Mouse (Mus musculus) layer of hippocampus, postnatal 14 days (tissue): ENCODE measurements around the gene Ndufa7. TPM values are rescaled to one million over a fixed set of nuclear protein-coding genes. Genes with fewer than 3 reads are reported as not detected.

Experiments
- DNase-seq, 2 experiments: peaks; one replicate each; pipeline ENCODE4 v3.0.0; 2021 to 2022; ENCODE audit warnings: low spot score in 2 of 2, mixed read lengths in 1 of 2
- long read RNA-seq, 2 experiments: library from polyadenylated mRNA; stranded (forward); transcript quantifications; one replicate each; pipeline ENCODE4 v2.0.0; 2021
- total RNA-seq, 2 experiments: library from RNA; stranded (reverse); gene quantifications; 2 replicates each; pipeline ENCODE4 v1.2.3; 2021

The Ndufa7 gene
- 100 to 1,000 TPM; 209 to 232 TPM for total RNA-seq
- long read RNA-seq, experiment 1, transcript Ndufa7-201 (4 exons, 528 nt), result major isoform, 63 of 72 reads
- long read RNA-seq, experiment 1, partial matches to known transcripts, result 0 of 72 reads
- long read RNA-seq, experiment 1, other reads (novel, unspliced or antisense), result 2 of 72 reads
- long read RNA-seq, experiment 2, transcript Ndufa7-204 (2 exons, 610 nt), result minor isoform, 8 of 224 reads
- long read RNA-seq, experiment 2, transcript Ndufa7-201 (4 exons, 528 nt), result major isoform, 202 of 224 reads
- long read RNA-seq, experiment 2, transcript Ndufa7-202 (3 exons, 438 nt), result minor isoform, 5 of 224 reads
- long read RNA-seq, experiment 2, partial matches to known transcripts, result 2 of 224 reads
- long read RNA-seq, experiment 2, other reads (novel, unspliced or antisense), result 6 of 224 reads

DNA sequence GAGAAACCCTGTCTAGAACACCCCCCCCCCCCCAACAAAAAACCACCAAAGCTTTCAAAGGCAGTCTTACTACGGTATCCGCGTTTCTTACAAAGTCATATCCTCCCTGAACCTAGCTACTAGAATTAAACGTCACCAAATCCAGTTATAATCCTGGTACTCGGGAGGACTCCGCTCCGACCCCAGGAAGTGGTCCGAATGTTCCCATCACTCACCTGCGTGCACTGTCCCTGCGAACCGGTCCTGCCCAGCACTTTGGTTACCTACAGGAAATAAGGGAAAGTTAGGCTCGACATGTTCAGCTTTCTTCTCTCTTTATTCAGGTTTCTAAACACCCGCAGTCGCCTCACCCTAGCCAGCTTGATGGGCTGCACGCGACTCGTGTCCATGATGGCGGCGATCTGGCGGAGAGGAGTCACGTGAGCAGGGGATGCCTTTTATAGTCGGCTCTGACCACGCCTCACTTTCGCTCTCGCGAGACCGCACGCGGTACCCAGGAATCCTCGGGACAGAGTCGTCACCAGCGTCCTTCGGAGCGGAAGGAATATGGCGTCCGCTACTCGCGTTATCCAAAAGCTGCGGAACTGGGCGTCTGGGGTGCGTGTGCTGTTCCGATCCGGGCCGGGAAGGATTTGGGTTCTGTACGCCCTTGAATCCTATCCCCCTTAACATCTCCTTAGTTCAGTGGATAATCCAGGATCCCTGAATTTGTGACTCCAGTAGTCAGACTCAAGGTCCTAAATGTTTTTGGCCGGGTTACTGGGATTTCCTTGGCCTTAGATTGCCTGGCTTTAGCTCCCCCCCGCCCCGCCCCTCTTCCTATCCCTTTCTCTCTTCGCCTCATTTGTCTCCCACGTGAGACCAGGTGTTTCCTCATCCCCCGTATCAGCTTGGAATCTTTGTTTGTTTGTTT is at the start of gene Ndufa7, which contains the start of gene Rps28:
Ndufa7 (plus strand) TSS at position 489 of the 913 bp plus-strand sequence.
Rps28 (minus strand) TSS at position 479 of the 913 bp plus-strand sequence.
- peak; percentile 98 to 99 for DNase-seq

DNA sequence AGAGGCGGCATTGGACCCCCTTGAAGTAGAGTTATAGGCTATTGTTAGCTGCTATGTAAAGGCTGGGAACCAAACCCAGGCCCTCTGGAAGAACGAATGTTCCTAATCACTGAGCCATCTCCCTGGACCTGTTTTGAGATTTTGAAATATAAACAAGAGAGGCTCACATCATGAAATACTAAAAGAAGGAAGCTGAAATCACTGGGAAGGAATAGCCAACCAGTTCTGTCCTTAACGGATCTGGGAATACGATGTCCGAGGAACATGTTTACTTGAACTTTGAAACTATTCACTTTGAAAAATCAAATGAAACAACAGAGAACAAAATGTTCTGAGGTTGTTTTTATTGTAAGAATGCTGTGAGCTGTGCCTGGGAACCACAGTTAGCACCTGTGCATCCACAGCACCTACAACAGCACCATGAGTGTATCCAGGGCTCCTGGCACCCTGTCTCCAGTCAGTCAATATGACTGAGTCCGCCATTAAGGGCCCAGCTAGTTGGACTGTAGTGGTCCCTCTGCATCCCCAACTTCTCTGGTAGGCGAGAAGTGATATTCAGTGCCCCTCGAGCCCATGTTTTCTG is 49.7 kb upstream of the Ndufa7 start:
- no peak for DNase-seq

DNA sequence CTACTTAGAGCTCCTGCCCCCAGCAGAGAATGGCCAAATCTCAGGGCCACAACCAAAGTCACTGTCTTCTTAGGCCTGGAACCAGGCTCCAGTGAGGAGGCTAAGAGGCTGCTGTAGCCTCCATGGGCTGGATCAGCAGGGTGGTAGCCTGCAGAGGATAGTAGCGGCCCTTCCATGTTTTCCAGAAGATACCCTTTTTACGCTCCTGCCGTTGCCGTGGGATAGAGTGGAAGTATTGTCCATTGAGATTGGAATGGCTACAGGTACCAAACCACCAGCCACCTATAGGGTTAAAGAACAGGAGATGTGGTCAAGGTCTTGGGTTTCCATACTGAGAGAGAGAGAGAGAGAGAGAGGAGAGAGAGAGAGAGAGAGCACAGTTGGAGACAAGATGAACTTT is 49.1 kb upstream of the Ndufa7 start:
- no peak for DNase-seq

DNA sequence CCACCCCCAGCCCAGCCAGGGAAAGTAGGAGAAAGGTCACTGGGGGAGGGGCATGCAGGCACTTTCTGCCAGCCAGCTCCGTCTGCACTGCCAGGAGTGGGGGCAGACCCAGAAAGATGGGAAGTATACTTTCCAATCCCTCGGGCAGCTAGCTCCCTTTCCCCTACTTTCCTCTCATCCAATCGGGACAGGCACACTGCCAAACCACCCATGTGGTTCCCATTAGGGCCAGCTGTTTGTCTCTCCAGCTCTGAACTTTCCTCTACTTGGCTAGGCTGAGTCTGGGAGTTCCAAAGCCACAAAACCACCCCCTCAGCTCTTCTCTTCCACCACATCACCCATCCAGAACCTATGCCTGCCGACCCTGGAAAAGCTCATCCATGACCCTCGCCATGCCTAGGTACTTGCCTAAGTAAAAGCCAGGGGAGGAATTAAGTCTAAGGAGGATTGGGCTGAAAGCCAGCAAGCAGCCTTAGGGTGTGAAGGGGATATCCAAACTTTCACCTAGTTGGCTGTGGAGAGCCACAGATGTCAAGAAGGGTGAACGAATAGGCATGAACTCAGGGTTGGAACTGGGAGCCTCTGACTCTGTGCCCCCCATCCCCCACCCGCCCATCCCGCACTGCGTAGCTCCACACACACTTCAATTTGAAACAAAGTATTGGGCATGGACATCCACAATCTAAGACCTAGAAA is 45.0 kb upstream of the Ndufa7 start:
- DNase-seq, result peak; percentile 86 to 94

DNA sequence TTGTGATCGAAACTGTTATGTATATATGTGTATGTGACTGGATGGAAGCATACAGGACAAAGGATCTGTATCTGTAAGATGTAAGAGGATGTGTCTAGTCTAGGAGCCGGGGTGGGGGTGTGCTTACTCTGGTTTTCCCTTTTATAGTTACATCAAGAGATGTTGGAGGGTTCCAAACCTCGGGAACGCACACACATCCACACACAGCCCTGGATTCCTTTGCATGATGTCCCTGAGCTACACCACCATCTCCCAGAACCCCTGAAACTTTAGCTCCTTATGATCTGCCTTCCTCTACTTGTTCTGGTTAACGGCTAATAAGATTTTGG is 44.4 kb upstream of the Ndufa7 start:
- no peak for DNase-seq

DNA sequence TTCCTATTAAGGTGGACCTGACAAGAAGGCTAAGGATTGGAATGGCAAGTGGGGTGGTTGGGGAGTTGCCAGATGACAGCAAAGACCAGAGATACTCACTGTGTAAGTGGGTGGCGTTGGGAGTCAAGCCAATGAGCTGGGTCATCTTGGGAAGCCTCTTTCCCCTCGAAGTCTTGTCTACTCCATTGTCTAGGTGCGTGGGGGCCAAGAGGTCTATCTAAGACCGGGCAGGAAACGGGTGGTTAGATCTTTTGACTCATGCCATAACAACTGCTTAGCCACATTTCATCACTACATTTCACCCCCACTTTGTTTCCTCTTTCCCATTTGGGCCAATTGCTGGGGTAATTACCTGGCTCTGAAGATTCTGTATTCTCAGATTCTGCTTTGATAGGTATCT is 43.9 kb upstream of the Ndufa7 start:
- DNase-seq, result no peak

DNA sequence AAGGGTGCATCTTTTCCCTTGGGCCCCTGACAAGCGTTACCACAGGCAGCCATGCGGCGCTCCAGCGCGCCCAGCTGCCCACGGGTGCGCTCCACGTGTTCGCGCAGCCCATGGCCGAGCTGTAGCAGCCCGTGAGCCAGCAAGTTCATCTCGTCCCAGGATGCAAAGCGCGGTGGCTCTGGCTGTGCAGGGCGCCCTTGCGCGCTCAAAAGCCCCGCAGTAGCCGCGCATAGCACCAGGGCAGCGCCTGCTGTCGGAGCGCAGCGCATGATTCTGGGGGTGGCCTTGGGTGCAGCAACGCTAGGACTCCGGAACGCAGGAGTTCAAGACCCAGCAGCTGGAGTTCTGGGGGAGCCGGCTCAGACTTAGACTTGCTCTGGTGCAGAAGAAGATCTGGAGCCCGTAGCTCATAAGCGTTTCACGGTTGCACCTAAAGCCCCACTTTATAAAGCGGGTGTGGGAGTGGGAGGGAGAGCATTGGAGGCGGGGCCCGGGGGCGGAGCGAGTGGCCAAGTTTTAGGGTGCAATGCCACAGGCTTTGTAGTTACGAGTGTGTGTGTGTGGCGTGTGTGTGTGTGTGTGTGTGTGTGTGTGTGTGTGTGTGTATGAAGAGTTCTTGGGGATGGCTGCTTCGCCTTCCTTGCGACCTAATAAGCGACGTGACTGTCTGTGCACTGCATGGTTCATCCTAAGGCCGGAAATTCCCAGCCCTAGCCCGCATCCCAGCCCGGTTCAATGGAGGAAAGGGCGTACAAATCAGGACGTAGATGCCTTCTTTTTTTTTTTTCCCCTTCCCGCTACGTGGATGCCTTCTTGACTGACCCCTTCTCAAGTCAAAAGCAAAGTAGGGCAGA is 43.0 kb upstream of the Ndufa7 start, which contains the start of gene Angptl4:
Angptl4 (minus strand) TSS at position 707 of the 854 bp plus-strand sequence.
- peak; percentile 43 to 49 for DNase-seq

DNA sequence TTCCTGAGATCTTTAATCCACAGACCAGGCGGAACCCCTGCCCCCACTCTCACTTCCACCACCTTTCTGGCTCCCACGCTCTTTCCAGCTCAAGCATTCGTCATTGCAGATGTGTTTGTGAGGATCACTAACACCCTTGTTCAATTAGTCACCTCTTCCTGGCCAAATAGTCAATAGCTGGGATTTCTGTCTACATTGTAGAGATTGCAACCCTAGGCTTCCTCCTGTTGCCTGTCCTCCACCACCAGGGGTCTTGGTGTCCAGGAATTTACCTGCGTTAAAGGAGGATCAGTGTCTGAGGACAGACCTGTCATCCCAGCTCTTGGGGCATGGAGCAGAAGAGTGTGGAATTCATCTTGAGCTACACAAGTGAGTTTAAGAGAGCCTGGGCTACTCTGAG is 42.3 kb upstream of the Ndufa7 start:
- DNase-seq, result no peak

DNA sequence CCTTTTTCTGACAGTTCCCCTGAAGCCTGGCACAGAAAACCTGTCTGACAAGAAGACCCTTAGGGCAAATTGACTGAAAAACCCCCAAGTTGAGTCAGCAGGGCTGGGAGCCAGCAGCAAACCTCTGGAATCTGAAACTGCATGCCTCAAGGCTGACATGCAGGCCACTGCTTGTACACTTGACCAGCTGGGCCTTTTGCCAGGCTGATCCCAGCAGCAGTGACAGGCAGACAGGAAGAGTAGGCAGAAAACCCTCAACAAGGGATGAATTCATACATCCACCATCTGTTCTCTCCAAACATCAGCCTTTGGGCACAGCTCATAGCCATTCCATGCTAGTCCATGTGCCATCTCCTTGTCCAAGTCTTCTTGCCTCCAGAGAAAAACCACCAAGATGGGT is 41.0 kb upstream of the Ndufa7 start:
- no peak for DNase-seq

DNA sequence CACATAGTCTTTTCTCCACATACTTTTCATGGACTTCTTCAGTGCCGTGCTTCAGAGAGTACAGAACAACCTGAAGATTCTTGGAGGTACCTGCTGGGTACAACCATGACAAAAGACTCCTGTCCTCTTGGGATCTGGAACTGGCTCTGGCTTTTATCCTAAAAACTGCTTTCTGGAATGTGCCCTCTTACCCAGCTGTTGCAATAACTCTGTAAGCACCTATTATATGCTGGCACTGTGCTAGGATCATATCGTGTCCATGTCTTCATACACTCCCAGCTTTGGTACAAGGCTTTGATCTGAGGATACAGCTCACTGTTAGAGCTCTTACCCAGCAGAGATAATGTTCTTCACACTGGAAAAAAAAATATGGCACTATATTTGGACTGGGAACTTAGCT is 39.4 kb upstream of the Ndufa7 start:
- no peak for DNase-seq

DNA sequence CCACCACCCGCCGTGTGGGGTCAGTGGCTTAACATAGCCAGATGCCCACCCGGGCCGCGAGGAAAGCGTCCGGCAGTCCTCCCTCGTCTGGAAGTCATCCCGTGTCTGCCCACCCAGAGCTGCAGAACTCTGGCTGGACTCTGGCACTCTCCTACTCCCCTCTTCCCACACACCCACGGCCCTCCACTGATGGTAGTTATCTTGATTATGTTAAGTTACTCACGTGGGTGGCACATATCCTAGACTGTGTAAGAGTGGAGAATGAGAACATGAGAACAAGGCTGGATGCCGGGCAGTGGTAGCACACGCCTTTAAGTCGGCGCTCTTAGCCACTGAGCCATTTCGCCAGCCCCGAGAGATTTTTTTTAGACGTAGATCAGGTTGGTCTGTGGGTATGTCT is 38.0 kb upstream of the Ndufa7 start:
- no peak for DNase-seq

DNA sequence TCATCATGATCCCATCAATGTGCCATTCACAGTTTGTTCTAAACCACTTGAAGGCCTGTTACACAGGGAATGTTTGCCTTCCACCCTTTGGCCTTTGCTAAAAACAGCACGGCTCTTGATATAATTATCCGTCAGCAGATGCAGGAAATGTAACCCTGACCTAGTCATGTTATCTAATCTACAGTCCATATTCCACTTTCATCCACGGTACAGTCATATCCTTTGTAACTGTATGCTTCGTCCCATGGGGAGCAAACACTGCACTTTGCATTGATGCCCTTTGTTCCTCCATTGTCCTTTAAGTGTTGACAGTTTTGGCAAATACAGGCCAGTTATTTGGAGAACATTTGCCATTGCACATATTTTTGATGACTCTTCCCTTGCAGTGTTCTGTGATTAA is 35.6 kb upstream of the Ndufa7 start:
- no peak for DNase-seq

DNA sequence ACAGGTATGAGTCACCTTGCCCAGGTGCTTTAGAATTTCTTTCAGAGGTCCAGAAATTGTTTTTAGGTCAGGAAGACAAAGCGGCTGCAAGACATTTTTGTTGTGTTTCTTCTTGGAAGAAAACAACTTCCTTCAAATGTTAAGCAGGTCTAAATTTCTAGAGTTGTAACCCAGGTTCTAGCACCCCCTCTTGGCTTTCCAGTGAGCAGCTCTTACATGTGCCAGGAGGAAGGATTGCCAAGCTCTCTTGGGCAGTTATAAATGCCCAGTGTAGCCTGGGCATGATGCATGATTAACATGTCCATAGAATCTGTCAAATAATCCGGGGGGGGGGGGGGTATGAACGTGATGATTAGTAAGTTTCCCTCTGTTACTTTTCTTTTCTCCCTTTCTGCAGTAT is 26.1 kb upstream of the Ndufa7 start:
- no peak for DNase-seq

DNA sequence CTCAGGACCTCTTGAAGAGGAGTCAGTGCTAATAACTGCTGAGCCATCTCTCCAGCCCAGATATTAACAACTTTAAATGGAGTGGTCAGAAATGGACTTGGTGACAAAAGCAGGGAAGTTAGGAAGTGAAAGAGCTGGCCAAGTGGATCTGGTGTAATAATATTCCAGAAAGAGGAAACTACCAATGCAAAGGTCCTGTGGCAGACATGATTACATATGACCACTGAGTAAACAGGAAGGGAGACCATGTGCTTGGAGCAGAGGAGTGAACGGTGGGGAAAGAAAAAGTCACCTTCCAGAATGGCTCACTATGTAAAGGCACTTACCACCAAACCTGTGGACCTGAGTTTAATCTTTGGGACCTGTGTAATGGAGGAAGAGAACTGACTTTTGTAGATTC is 25.1 kb upstream of the Ndufa7 start:
- no peak for DNase-seq

DNA sequence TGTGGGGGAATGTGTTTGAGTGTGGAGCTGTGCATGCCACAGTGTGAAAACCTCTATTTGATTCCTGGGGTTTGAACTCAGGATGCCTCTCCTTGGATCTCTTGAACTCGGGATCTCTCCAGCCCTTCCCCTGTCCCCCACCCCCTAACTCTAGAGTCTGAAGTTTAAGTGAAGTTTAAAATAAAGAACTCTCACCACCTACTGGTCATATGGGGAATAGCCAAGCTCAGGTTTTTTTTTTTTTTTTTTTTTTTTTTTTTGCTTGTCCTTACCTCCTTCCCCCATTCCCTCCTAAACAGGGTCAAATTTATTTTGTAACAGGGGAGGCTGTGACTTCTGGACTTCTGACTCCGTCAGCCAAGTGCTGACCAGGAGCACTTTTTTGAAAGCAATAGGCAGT is 22.2 kb upstream of the Ndufa7 start:
- DNase-seq, result no peak

DNA sequence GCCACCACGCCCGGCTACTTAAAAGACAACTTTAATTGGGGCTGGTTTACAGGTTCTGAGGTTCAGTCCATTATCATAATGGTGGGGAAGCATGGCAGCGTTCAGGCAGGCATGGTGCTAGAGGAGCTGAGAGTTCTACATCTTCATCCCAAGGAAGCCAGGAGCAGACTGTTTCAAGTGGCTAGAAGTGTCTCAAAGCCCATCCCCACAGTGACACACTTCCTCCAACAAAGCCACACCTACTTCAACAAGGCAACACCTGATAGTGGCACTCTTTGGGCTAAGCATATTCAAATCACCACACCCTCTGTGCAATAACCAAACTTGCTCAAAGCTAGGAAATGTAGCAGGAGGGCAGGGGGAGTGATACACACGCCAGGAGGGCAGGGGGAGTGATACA is 20.2 kb upstream of the Ndufa7 start:
- DNase-seq, result no peak

DNA sequence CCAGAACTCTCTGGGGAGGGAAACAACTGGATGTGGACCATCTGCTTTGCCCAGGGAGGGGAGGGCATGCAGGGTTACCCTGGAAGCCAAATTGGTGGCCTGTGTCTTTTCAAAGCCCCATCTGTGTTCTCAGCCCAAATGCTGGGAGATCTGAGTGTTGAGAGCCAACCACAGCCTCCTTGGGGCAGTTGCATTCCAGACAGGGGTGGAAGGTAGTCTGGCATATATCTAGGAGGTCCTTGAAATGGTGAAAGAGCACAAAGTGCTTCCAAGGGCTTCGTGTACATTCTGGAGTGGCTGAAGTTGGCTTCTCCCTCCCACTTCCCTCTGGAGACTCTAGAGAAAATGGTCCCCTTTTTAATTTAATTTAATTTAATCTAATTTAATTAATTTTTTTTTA is 19.6 kb upstream of the Ndufa7 start:
- DNase-seq, result no peak

DNA sequence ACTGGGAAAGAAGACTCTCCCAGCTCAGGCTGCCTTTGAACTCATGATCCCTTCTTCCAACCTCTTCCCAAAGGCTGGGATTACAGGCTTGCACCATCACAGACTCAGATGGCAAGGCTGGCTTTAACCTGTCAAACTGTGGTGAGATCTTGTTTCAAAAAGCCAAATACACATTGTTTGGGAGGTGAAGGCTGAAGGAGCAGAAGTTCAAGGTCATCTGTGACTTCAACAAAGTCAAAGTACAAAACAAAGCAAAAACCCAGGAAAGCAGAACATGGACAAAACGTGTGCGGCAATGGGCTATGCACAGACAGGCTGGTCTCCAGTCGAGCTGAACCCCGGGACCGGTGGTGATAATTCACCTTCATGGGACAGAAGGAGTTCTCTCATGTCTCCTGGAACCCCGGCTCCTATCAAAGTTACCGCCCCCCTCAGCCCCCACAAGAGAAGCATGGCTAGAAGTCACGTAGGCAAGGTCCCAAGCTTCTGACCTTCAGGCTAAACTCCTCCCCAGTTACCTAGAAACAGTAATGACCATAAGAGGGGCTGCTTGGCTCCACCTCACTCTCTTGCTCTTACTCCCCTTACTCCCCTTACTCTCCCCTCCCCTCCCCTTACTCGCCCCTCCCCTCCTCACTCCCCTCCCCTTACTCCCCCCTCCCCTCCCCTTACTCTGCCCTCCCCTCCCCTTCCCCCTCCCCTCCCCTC is 17.0 kb upstream of the Ndufa7 start:
- DNase-seq, result no peak

DNA sequence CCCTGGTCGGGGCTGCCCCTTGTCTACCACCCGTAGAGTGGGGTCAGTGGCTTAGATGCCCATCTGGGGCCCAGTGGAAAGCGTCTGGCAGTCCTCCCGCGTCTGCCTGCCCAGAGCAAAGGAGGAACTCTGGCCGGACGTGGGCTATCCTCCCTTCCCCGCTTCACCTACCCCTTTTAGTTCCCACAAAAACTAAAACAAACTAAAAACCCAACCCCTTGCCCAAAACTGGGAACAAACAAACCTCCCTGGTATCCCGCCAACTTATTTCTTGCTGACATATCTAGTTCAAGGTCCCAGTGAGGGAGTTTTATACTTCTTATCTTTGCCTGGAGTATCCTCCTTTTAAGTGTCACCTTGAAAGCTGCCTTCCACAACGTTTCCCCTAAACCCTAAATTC is 16.2 kb upstream of the Ndufa7 start:
- no peak for DNase-seq
